Mouse (Mus musculus): ENCODE measurements around the gene Helt.

Gene Helt

DNA sequence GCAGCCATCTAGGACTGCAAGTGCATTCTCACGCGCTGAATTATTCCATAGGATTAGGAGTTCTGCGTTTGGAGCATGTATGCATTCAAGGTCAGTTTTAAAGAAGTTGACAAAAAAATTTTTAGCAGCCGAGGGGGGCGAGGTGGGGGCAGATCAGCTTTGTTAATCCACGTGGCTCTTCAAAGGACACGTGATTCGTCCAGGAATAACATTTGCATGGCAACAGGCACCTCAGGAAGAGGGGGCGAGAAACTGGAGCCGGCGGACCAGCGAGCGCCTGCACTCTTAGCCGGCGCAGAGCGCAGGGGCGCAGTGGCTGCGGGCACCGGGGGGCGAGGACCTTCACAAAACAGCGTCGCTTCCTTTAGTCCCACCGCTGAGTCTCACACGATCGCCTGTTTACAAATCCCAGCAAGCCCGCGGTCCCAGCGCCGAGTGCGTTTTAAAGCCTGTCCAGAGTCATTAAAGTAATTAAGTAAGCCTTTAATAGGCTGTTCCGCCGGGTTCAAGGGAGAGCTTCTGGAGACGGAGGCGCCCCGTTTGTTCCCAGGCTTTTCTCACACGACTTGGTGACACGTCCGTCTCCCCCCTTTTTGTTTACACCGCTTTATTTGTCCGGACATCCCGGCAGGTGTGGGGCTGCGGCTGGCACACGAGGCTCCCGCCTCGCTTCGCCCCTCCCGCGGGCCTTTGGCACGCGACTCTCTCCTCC, at the start of gene Helt:
TSS of gene Helt (minus strand) at position 491 of the 712 bp plus-strand sequence.
- DNase-seq (ENCODE audit: low spot score in 2 of 2) = no peak

DNA sequence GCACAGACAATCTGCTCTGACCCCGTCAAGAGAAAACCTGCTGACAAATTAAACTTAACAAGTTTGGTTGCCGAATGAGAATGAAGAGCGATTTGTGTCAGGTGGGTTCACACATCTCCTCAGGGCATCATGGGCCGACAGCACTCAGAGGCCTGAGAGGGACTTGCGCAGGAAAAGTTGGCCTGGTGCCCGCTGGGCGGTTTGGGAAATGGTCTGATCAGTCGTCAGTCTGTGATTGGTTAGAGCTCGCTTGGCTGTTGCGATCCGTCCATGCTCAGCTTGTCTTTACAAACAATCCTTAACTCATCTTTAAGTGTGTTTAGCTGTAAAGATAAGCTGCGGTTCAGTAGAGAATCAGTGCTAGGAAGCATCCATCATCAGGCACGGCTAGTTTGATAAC, 47.8 kb upstream of the Helt start:
- no peak for DNase-seq (ENCODE audit: low spot score in 2 of 2)

DNA sequence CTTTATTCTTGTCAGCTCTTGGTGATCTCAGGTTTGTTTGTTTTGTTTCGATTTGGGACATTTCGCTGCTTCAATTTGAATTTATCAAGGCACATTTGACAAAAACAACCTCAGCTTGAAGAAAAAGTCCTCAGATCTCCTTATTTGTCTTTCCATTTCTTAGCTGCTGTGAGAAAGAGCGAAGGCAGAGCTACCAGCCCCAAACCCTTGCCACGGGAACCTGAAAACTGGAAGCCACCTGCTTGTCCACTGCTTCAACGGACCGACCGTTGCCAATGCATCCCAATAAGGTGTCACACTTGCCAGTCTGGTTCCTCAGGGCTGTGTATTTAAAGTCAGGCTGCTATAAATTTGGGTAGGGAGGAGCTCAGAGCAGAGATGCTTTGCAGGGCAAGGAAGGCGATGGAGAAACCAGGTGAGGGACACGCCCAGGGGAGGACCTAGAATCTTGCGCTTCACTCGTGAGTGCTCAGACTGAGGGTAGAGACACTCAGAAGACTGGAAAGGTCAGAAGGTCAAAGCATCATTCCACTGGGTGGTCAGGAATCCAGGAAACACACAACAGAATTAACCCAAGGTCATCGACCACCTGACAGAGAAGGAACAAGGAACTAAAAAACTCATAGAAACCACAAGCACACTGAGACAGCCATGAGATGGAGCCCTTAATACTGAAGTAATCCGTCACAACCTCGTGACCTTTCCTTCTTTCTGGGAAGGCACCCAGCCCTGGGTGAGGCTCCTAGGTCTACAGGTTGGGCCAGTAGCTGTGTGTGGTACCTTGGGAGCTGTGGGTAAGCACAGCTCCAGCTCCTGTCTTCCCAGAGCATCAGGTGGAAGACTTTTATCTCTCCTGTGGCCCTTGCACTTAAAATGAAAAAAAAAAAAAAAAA, 46.2 kb upstream of the Helt start:
- DNase-seq (ENCODE audit: low spot score in 2 of 2) = no peak

DNA sequence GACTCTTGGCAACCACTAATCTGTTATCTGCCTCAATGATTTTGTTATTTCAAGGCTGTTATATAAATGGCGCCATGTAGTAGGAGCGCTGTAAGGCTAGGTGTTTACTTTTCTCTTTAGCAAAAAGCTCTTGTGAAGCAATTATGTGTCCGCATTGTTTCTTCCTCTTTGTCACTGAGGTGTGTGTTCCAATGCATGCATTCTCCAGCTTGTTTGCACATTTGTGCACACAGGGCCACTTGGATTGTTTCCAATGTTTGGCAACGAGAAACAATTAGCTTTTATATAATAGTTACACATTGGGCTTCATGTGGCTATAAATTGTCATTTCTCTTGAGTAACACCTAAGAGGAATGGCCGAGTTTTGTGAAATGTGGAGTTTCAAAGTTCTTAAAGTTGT, 44.8 kb upstream of the Helt start:
- no peak for DNase-seq (ENCODE audit: low spot score in 2 of 2)

DNA sequence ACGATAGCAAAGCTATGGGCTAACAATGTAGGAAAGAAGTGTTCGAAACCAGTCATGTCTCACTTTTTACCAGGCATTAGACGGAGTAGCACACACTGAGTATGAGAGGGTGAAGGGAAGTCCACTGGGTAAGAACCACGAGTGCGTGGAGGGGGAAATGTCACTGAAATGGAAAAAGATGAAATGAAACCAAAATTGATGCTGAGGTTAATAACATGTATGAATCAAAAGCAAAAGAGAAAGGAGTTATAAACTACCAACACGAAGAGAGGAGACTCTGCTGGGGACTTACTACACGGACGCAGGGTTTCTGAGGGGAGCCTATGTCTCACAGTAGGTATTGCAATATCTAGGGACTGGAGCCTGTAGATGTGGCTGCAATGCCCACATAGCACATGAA, 41.9 kb upstream of the Helt start:
- DNase-seq (ENCODE audit: low spot score in 2 of 2) = no peak

DNA sequence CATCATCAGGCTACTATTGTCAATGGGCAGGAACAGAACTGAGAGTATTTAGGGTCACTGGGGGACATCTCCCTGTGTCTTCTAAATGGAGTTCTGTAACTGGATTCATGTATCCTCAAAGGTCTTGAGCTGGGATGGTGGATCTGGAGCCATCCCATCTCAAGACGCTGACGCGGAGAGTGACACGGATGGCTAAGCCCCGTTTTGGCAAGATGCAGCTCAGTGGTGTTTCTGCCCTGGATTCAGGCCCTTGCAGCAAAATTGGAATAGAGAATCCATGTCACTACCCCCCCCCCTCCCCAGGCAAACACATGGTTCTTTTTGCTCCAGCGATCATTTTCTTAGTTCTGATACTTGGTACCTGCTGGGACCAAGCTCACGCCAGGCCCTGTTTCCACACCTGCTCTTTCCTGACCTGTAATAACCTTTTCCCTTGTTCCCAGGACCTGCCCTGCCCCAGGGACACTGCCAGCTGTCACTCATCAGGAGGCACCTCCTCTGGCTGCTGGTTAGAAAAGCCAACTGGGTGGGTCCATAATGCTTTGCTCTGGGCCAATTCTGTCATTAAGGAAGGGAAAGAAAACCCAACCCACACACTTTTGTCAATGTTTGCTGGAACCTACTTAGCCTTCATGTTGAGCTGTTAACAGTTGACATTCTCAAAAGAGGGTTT, 38.1 kb upstream of the Helt start:
- no peak for DNase-seq (ENCODE audit: low spot score in 2 of 2)

DNA sequence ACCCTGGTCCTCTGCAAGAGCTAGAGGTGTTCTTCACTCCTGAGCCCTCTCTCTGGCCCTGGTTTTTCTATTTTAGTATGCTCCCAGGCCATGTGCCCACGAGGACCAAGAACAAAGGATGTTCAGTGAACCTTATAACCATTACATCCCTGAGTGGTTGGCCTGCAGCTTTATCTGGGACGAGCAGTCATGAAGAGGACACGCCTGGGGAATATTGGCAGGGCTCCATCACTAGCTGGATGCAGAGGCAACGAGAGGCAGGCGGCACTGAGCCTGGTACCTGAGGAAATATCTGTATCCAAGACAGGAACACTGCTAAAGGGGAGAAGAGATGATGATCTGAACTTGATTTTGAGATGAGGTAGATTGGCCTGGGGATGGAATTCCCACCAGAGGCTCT, 37.3 kb upstream of the Helt start:
- DNase-seq (ENCODE audit: low spot score in 2 of 2) = no peak

DNA sequence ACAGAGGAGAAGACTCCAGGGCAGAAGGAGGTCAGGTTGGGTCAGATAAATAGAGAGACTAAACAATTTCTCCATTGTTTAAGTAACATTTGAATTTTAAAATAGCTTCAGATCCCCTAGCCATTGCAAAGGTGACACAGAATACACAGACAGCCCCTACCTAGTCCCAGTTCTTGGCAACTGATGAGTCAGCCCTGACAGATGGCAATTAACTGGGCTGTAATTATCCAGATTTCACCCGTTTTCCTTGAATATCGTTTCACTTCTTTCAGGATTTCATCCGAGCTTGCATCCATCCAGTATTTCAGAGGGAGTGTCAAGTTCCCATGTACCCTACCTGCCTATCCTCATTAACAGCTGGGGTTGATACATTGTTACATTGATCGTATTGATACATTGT, 34.9 kb upstream of the Helt start:
- DNase-seq (ENCODE audit: low spot score in 2 of 2) = no peak

DNA sequence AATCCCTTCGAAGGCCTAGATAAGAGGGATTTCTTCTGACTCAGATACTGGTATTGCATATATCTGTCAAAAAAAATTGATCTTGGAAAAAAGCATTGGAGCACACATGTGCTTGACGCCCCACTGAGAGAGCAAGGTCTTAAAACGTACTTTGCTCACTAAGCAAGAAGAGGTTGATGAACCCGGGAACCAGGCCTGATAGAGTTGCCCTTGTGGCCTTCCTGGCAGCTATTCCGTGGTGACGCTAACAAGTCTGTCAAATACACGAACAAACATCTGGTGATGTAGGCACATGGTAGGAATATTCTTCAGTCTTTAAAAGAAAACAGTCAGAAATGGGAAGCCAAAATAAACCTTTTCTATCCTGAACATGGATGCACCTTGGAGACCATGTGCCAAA, 32.8 kb upstream of the Helt start:
- no peak for DNase-seq (ENCODE audit: low spot score in 2 of 2)

DNA sequence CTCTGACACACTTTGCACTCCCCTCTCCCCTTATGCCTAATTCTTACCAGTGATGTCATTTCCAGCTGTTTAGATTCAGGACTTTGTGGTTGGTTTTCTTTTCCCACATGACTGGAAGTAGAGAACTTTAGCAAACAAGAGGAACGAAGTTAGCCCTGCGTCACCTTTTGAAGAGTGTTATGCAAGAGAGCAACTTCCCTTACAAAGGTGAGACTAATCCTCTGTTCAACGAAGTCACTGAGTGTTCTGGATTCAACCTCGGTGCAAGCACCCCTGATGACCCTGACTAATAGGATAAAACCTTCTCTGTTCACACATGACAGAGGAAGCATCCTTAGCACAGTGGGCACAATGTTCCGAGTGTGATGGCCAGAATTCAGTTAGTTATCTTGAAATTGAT, 32.2 kb upstream of the Helt start:
- DNase-seq (ENCODE audit: low spot score in 2 of 2) = no peak

DNA sequence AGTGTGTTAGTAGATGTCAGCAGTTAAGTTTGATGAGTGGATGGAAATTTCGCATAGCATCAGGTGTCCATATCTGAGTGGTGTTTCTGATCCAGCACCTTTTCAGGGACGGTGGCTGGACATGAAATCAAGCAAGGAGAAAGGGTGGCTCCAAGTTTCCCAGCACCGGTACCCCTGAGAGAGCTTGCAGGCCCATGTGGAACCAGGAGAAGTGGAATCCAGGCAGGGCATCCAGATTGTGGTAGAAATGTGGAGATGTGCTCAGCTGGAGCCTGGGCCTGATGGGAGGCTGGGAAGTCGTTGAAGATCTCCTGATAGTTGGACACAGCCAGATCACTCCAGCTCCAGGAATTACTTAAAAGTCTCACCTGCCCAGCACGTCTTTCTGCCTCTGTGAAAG, 30.2 kb upstream of the Helt start:
- no peak for DNase-seq (ENCODE audit: low spot score in 2 of 2)

DNA sequence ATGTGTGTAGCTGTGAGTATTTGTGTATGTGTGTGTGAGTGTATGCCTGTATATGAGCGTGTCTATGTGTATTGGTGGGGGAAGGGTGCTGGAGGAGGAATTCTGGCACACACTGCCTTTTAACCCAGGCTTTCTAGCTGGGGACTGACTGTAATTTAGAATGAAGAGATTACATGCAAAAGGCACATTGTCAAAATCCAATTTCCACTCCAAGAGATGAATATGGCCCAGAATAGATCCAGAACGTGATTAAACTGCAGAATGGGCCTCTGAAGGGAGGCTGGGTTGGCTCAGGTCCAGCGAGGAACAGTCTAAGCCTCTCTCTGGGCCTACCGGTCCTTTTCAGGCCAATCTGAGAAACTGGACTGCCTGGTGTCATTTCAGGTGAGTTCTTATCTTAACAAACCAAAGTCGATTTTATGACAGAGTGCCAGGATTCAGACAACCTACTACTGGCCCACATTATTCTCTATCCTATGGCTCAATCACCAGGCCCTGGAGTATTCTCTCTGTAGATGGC, 29.3 kb upstream of the Helt start:
- DNase-seq (ENCODE audit: low spot score in 2 of 2) = no peak

DNA sequence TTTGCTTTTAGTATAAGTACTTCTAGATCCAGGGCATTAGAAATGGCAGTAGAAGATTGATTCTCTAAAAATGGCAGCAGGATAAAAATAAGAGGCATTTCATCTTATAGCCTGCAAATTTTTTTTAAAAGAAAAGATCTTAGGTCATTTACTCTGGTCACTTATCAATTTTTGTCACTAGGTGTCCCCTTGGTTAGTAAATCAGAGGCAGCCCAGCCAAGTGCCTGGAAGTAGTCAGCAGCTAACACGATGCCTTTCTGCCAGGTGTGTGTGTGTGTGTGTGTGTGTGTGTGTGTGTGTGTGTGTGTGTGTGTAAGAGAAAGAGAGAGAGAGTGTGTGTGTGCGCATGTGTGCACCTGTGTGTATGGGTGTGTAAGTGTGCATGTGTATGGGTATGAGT, 28.4 kb upstream of the Helt start:
- DNase-seq (ENCODE audit: low spot score in 2 of 2) = no peak

DNA sequence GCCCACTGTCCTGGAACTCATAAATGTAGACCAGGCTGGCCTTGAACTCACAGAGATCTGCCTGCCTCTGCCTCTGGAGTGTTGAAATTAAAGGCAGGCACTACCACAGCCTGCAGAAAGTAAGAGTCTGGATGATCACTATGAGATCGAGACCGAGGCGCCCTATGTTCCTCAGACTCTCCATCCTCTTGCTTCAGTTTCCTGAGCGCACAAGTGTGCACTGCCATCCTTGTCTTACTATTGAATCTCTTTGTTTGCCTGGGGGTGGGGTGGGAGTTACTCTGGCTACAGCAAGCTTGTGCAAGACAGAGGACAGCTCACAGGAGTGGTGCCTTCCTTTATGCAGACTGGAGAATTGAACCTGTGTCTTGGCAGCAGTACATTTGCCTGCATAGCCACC, 27.9 kb upstream of the Helt start:
- DNase-seq (ENCODE audit: low spot score in 2 of 2) = no peak

DNA sequence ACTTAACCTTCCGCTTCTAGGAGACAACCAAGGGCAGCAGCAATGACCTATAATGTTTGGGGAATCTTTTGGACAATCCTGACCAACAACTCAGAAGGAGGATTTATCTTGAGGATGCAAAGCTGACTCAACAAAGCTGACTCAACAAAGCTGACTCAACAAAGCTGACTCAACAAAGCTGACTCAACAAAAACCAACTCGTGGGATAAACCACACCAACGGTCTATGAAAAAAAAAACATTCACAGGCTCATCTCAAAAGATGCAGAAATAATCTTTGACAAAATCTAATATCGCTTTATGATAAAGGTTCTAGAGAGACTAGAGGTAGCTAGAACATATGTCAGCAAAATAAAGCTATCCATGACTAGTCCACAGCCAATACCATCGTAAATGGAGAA, 24.3 kb upstream of the Helt start:
- DNase-seq (ENCODE audit: low spot score in 2 of 2) = no peak

DNA sequence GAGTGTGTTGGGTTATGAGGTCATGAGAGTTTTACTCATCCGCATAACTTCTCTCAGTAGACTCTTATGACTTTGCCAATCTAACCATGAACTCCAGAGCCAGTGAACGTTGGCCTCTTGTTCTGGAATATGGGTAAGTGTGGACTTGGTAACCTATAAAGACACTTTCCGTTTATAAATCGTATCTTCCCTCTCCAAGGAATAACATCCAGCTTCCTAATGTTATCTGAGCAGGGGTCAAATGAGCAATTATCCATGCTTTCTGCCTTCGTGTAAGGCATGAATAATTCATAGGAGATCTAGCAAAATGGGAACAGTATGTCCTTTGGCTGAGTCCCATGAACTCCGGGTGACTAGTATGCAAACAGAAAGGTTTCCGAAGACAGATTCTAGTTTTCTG, 22.7 kb upstream of the Helt start:
- DNase-seq (ENCODE audit: low spot score in 2 of 2) = no peak

DNA sequence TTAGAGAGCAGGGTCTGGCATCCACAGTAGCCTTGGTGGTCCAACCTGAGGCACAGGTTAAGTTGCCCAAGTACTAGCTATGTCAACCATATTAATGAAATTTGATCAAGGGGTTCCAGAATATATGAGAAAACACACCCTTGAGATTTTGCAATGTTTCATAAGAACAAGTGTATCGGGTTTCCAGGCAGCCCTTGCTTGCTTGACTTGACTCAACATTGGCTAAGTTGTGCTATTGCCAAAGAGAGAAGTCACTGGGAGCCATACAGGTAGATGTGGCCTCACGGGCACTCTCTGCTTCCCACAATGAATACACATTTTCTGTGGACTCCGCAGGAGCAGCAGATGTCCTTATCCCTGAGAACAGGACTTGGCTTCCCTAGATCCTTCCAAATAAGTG, 19.3 kb upstream of the Helt start:
- no peak for DNase-seq (ENCODE audit: low spot score in 2 of 2)

DNA sequence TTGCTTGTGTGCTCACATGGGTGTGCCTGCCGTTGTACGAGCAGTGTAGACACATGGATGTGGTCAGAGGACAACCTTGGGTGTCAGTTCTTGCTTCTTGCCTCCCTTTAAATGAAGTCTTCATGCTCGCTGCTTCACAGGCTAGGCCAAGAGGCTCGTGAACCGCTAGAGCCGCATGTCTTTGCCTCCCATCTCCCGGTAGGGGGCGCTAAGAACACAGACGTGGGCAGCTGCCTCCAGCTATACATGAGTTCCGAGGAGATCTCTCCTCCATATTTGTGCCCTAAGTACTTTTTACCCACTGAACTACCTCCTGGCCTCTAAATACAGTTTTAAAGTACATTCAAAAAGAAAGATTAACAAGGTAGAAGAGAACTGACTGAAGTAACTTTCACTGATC, 16.7 kb upstream of the Helt start:
- DNase-seq (ENCODE audit: low spot score in 2 of 2) = peak; percentile 21 to 67

DNA sequence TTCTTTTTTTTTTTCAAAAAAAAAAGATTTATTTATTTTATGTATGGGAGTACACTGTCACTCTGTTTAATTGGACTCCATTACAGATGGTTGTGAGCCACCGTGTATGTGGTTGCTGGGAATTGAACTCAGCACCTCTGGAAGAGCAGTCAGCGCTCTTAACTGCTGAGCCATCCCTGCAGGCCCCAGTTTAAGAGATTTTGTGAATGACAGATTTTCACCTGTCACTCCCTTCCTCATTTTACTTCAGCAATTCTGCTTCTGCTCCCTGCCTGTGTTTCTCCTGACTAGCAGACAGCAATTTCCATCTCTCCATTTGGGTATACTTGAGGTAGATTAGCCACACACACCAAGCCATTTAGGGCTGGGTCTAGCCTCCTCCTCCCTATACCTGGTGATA, 13.7 kb upstream of the Helt start:
- no peak for DNase-seq (ENCODE audit: low spot score in 2 of 2)

DNA sequence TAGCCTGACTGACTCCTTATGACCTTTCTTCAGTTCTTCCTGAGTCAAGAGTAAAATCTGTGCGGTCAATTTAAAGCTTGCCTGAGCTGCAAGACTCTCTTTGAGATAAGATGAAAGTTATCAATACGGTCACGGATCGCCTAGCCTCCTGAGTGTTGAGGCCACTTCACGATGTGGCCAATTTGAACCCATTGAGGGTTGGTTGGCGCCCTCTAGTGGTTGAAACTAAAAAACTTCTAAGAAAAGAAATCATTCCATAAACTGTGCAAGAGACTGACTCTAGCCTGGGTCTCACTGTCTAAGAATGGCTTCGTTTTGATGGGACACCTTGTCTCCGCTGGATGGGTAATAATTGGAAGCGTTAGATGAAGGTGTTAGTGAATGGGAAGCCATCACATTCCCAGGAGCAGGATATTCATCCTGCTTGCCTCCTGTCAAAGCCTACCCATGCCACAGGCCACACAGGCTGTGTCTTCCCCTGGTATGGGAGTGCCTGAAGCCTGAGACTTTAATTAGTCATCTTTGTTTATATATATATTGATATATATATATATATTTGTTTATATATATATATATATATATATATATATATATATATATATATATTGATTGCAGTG, 11.4 kb upstream of the Helt start:
- DNase-seq (ENCODE audit: low spot score in 2 of 2) = peak; percentile 22 to 37

DNA sequence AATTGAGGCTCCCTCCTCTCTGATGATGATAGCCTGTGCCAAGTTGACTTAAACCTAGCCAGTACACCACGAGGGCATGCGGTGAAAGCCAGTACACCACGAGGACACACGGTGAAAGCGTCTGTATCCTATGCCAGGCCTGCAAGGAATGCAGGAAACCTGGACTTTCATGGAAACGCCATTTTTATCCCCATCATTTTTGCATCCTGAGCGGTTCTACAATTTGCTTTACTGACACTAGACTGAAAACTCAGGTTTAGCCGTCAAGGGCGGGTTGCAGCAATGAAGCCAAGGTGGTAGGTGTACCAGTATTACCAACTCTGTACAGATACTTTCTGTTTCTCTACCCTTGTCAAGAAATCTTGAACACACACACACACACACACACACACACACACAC, 7.7 kb upstream of the Helt start:
- DNase-seq (ENCODE audit: low spot score in 2 of 2) = no peak

DNA sequence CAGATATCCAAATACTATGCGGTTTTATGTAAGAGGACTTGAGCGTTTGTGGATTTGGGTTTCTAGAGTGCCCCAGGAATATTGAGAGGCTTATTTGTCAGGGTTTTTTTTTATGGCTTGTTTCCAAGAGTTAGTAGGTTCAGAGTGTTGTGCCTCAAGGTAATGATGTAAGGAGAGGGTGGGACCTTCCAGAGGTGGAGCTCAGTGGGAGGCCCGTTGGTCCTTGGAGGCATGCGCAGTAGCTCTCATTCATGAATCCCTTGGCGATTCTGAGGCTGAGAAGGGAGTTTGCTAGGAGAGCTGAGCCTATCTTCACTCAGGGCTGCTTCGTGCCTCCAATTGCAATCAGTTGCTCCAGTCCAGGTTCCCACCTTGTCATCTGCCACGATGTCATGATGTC, 4.4 kb upstream of the Helt start:
- no peak for DNase-seq (ENCODE audit: low spot score in 2 of 2)
